Mouse (Mus musculus) heart, embryonic 16.5 days (tissue): Measurements from ENCODE around the gene Nsl1. TPM values are rescaled to one million over a fixed set of nuclear protein-coding genes. Genes with fewer than 3 reads are reported as not detected.
A peak's percentile ranks its signal among the peaks of the same experiment; 100 is the strongest.

Experiments
- ATAC-seq: fragments of 200-750 bp; cut with Nextera tagmentation; replicated peaks from 2 replicates; pipeline ENCODE4 v1.8.0; 2017; ENCODE audit warnings: moderate number of reproducible peaks; ENCODE audit not compliant: insufficient read depth, low FRiP score; ENCODE audit errors: extremely low read depth
- H3K27ac ChIP-seq: fragments of 300-500 bp; sonication (generic); 2 replicates; pipeline ENCODE4 v1.5.1; 2014; ENCODE audit warnings: mild to moderate bottlenecking, low read length, control low read depth, moderate library complexity
- H3K27me3 ChIP-seq: fragments of 300-500 bp; sonication (generic); 2 replicates; pipeline ENCODE4 v1.6.1; 2014; ENCODE audit warnings: low read length, mixed read lengths; ENCODE audit not compliant: control insufficient read depth, insufficient read depth
- H3K36me3 ChIP-seq: fragments of 300-500 bp; sonication (generic); 2 replicates; pipeline ENCODE4 v1.6.1; 2014; ENCODE audit not compliant: control insufficient read depth, insufficient read depth
- H3K4me1 ChIP-seq: fragments of 300-500 bp; sonication (generic); 2 replicates; pipeline ENCODE4 v1.6.1; 2014; ENCODE audit warnings: low read length, mixed read lengths; ENCODE audit not compliant: control insufficient read depth, insufficient read depth
- H3K4me2 ChIP-seq: fragments of 300-500 bp; sonication (generic); 2 replicates; pipeline ENCODE4 v1.6.1; 2014; ENCODE audit warnings: low read depth, mild to moderate bottlenecking, control low read depth, low read length
- H3K4me3 ChIP-seq: fragments of 300-500 bp; sonication (generic); 2 replicates; pipeline ENCODE4 v1.5.1; 2014; ENCODE audit warnings: mild to moderate bottlenecking, control low read depth, low read length
- H3K9ac ChIP-seq: fragments of 300-500 bp; sonication (generic); 2 replicates; pipeline ENCODE4 v1.6.1; 2014; ENCODE audit warnings: low read length, control low read depth
- H3K9me3 ChIP-seq: fragments of 300-500 bp; sonication (generic); replicated peaks from 2 replicates; pipeline ENCODE4 v1.6.1; 2016; ENCODE audit warnings: low read length; ENCODE audit not compliant: control insufficient read depth
- WGBS: fragments of 180-500 bp; shearing (Covaris S2); extraction: QIAGEN DNeasy Blood & Tissue Kit; methylation state at CpG from one replicate; pipeline ENCODE4 v1.1.7; 2014; 5-methylcytosine and 5-hydroxymethylcytosine counted together
- polyA plus RNA-seq: library from polyadenylated mRNA; unstranded; fragments of >200 nt; fragmentation: Nextera tagmentation; extraction: Ambion mirVana; gene quantifications from 2 replicates; pipeline ENCODE4 v1.2.1, GENCODE M21; 2015

Gene Nsl1
- polyA plus RNA-seq, 1 experiment from 2014 or later, result 15.4 TPM

DNA sequence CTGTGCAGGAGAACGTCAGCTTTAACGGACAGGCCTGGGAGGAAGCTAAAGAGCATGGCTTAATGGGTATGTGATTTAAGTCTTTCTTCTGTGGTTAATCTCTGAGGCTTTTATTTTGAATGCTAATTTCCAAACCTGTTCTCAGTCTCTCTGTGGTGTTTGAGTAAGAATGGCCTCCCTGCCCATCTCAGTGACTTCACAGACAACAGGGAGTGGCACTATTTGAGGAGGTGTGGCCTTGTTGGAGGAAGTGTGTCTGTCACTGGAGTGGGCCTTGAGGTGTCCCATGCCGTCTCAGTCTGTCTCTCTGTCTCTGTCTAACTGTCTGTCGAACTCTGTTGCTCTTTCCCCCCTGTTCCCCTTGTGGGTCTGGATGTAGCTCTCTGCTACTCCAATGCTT is 2.4 kb downstream of the Nsl1 start:
- Histone ChIP-seq H3K9me3 (no peaks in the 10 kb centered on the region), H3K27me3 (no peaks in the 10 kb centered on the region), H3K9ac (no peak overlapping the region), H3K27ac (no peak overlapping the region), H3K4me2 (no peak overlapping the region), H3K36me3 (peaks cover 7% of the 10 kb centered on the region; the same call in 1 of the 2 replicates), H3K4me1 (peaks cover 14% of the 10 kb centered on the region), H3K4me3 (no peak overlapping the region)
- WGBS, result 84% methylated on average over 4 of the region's 4 CpGs
- no peak for ATAC-seq

DNA sequence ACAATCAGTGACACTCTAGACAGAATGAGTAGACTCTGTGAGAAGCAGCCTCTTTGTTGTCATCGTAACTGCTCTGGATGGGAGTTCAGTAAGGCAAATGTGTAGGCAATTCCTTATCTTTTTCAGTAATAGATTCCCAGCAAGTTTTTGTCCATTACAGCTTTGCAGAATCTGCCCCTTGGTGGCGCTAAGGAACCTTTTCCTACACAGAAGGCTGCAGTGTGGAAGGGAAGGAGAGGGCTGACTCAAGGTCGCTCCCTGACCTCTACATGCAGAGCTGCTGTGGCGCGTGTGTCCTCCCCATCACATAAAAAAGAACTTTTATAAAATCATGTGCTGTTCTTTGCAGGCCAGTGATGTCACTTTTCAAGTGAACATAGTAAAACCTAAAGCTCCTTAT is 5.6 kb downstream of the Nsl1 start:
- WGBS, result 69% methylated on average over 5 of the region's 5 CpGs
- peaks cover 29% of the 10 kb centered on the region for H3K36me3 ChIP-seq
- no peak for ATAC-seq

DNA sequence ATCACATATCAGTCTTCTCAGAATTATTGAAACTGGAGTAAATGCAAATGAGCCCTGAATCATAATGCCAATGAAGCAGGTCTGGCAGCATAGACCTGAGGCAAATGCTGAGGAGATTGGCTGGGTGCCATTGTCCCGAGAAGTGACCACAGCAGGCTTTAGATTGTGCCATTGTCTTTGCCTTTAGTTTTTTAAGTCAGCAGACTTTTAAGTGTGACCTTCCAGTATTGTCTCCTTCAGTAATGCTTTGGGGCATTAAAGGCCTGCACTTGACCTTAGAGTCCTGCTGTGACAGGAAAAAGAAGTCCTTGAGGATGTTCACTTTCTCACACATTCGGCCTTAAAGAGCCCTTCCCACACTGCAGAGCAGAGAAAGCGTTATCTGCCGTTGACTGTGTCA is 7.4 kb downstream of the Nsl1 start:
- Histone ChIP-seq H3K9ac (no peak overlapping the region), H3K36me3 (peaks cover 32% of the 10 kb centered on the region)

More for the DNA sequence above, 5.6 kb downstream of the Nsl1 start:
- H3K9me3 ChIP-seq, result no peaks in the 10 kb centered on the region
- no peak overlapping the region for H3K4me3 ChIP-seq
- peaks cover 7% of the 10 kb centered on the region for H3K4me1 ChIP-seq
- no peaks in the 10 kb centered on the region for H3K27me3 ChIP-seq
- no peak overlapping the region for H3K9ac ChIP-seq
- H3K4me2 ChIP-seq, result no peak overlapping the region
- H3K27ac ChIP-seq, result no peak overlapping the region

DNA sequence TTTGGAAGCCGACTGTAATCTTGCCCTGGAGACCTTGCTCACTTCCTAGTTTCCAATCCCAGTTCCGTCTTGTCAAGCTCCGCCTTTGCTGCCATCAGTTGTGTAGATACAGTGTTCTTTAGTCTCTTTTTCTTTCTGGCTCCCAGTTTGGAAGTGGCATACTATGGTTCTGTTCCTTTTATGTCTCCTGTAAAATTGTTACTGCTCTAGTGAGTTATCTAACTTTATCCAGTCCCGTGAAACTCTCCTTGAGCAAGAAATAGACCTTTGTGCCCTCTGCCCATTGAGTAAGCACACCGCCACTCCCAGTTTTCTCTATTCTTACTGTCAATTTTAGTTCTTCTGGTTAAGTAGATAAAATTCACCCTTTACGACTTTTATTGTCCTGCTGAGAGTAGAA is 8.8 kb downstream of the Nsl1 start:
- H3K27me3 ChIP-seq, result no peaks in the 10 kb centered on the region
- H3K9me3 ChIP-seq, result no peaks in the 10 kb centered on the region
- H3K4me1 ChIP-seq, result no peaks in the 10 kb centered on the region
- WGBS, result 79% methylated on average over 6 of the region's 6 CpGs
- no peak overlapping the region for H3K4me3 ChIP-seq
- no peak overlapping the region for H3K9ac ChIP-seq
- H3K27ac ChIP-seq, result no peak overlapping the region
- no peak overlapping the region for H3K4me2 ChIP-seq
- no peak for ATAC-seq
- H3K36me3 ChIP-seq, result peaks cover 31% of the 10 kb centered on the region

More for the DNA sequence above, 7.4 kb downstream of the Nsl1 start:
- 81% methylated on average over 4 of the region's 4 CpGs for WGBS
- Histone ChIP-seq H3K27me3 (no peaks in the 10 kb centered on the region), H3K9me3 (no peaks in the 10 kb centered on the region), H3K4me3 (no peak overlapping the region), H3K4me1 (no peaks in the 10 kb centered on the region), H3K4me2 (no peak overlapping the region), H3K27ac (no peak overlapping the region)
- no peak for ATAC-seq

DNA sequence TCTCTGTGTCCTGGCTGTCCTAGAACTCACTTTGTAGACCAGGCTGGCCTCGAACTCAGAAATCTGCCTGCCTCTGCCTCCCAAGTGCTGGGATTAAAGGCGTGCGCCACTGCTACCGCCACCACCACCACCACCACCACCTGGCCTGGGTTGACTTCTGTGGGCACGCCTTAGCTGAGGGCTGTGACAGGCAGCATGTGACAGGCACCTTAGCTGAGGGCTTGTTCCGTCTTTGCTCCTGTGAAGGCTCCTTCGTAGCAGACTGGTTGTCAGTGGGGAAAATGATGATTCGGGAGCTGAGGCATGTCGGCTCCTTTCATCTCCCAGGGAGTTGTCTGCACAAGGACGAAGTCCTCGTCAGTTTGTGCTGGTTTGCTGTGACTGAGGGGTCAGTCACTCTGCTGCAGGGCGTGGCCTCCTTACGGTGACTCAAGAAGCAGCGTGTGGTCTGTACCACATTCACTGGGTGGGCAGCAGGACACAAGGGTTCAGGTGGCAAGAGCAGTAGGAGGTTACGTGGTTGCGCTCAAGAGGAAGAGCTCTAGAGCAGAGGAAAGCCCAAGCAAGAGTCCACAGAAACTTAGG is 9.6 kb downstream of the Nsl1 start:
- Histone ChIP-seq H3K4me3 (no peak overlapping the region), H3K9ac (no peak overlapping the region), H3K36me3 (peaks cover 38% of the 10 kb centered on the region), H3K27me3 (no peaks in the 10 kb centered on the region), H3K9me3 (no peaks in the 10 kb centered on the region), H3K27ac (peak overlapping the region; percentile 46), H3K4me2 (no peak overlapping the region), H3K4me1 (no peaks in the 10 kb centered on the region)
- WGBS, result 88% methylated on average over 16 of the region's 16 CpGs
- no peak for ATAC-seq

DNA sequence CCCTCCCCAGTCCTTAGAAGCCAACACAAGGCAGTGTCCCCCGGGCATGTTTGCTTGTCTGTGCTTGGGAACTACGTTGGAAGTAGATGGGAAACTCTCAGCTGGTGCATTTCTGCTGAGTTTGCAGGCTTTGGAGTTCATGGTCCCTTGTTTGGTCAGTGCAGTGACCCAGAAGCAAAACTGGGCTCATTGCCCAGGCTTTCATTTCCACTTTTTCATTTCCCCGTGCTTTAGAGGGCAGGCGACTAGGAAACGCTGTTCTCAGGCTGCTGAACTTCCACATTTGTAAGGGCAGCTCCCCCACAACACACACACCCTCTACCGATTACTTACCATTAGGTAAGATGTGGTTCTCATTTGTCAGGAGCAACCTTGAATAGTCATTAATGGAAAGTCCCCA is 10.2 kb downstream of the Nsl1 start:
- WGBS, result 58% methylated on average over 6 of the region's 6 CpGs
- Histone ChIP-seq H3K9me3 (no peaks in the 10 kb centered on the region), H3K27ac (peak overlapping the region; percentile 46), H3K4me3 (no peak overlapping the region), H3K4me1 (no peaks in the 10 kb centered on the region), H3K4me2 (no peak overlapping the region), H3K36me3 (peaks cover 41% of the 10 kb centered on the region), H3K9ac (no peak overlapping the region), H3K27me3 (no peaks in the 10 kb centered on the region)
- 0 out of 2 replicates have a peak, but pooled peaks have one; percentile 43 for ATAC-seq

DNA sequence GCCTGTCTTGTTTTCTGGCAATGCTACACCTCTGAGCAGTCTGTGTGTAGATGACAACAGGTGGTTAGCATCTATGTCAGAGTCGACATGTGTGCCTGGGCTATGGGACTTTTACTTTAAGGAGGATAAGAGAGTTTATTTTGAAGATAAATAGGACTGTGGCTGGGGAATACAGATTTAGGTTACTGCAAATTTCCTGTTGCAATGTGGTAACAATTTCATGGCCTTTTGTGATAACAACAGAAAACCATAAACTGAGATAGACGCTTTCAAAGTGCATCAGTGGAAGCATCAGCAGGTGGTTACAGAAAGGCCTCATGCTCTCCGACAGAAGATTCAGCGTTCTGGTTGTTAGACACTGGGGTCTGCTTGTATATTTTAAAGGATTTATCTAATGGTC is 10.7 kb downstream of the Nsl1 start:
- H3K9me3 ChIP-seq, result no peaks in the 10 kb centered on the region
- H3K27me3 ChIP-seq, result no peaks in the 10 kb centered on the region
- ATAC-seq, result no peak
- no peak overlapping the region for H3K9ac ChIP-seq
- no peak overlapping the region for H3K4me2 ChIP-seq
- H3K27ac ChIP-seq, result 0 out of 2 replicates have a peak overlapping the region, but pooled peaks have one; percentile 28
- WGBS, result 77% methylated on average over 4 of the region's 4 CpGs
- peaks cover 46% of the 10 kb centered on the region for H3K36me3 ChIP-seq
- H3K4me3 ChIP-seq, result no peak overlapping the region
- no peaks in the 10 kb centered on the region for H3K4me1 ChIP-seq

DNA sequence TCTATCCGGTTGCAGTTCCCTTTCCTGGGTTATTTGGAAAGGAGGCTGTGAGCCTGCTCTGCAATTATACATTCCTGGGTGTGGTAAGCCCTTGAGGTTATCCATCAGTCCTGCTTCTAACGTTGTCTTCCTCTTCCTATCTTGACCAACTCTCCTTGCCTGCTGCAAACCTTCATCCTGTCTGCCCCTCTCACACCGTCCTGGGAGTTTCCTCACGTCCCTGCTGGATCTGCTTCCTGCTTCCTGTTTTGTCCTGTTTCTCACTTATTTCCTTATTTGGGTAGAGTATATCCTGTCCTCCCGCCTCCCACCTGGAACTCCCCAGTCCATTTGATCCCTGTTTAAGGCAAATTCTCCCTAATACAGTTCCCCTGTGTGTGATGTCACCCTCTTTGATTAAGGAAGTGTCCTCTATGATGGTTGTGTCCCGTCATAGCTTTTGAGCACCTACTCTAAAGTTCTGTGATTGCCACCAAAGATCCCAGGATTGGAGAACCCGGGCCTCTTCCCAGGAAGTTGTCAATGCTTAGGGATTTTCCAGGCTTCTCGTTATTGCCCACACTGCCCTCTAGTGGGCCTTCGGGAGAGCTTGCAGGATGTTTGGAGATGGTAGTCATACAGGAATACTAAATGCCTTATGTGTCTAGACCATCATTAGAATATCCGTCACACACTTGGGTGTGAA is 12.5 kb downstream of the Nsl1 start:
- Histone ChIP-seq H3K9me3 (no peaks in the 10 kb centered on the region), H3K9ac (0 out of 2 replicates have a peak overlapping the region, but pooled peaks have one; percentile 29), H3K4me1 (no peaks in the 10 kb centered on the region), H3K27me3 (no peaks in the 10 kb centered on the region), H3K36me3 (peaks cover 42% of the 10 kb centered on the region), H3K27ac (peak overlapping the region; percentile 69), H3K4me2 (peak overlapping the region; percentile 18; the same call in 1 of the 2 replicates), H3K4me3 (no peak overlapping the region)
- ATAC-seq, result peak; percentile 58
- 45% methylated on average over 10 of the region's 10 CpGs for WGBS

DNA sequence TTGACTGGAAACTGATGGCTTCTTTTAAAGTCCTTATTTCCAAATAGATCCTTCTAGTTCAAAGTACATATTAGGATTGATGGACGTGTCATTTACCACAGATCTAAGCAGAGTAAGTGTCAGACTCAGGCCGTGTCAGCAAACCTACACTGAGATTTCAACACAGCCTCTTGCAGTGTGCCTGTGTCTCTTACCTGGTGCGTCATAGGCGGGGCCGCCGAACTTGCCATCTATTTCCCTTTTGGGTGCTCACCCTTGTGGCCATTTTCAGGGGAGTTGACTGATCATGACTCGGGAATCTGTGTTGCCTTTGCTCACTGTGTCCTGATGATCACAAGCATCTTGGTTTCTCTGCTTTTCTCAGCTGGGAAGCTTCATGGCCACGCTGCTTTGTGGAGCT is 20.4 kb downstream of the Nsl1 start:
- Histone ChIP-seq H3K9ac (no peak overlapping the region), H3K4me2 (no peak overlapping the region), H3K4me1 (no peaks in the 10 kb centered on the region), H3K36me3 (peaks cover 14% of the 10 kb centered on the region), H3K9me3 (no peaks in the 10 kb centered on the region), H3K27ac (no peak overlapping the region), H3K27me3 (no peaks in the 10 kb centered on the region), H3K4me3 (no peak overlapping the region)
- 89% methylated on average over 8 of the region's 8 CpGs for WGBS
- no peak for ATAC-seq
